Mouse (Mus musculus): ENCODE results near the gene Speg.
A peak's percentile ranks its signal among the peaks of the same experiment; 100 is the strongest.

Speg gene

GRCm38 (mm10) chr1:75365510-75366137, 9.5 kb upstream of the Speg start:
- no peak for DNase-seq (ENCODE audit: low spot score)

- no peak for DNase-seq (ENCODE audit: low spot score)
These were observed 5.6 kb upstream of the Speg start for GRCm38 (mm10) chr1:75369360-75369983.

- DNase-seq (ENCODE audit: low spot score): peak; percentile 37
These were observed 5.0 kb upstream of the Speg start for GRCm38 (mm10) chr1:75369984-75370660.

DNA sequence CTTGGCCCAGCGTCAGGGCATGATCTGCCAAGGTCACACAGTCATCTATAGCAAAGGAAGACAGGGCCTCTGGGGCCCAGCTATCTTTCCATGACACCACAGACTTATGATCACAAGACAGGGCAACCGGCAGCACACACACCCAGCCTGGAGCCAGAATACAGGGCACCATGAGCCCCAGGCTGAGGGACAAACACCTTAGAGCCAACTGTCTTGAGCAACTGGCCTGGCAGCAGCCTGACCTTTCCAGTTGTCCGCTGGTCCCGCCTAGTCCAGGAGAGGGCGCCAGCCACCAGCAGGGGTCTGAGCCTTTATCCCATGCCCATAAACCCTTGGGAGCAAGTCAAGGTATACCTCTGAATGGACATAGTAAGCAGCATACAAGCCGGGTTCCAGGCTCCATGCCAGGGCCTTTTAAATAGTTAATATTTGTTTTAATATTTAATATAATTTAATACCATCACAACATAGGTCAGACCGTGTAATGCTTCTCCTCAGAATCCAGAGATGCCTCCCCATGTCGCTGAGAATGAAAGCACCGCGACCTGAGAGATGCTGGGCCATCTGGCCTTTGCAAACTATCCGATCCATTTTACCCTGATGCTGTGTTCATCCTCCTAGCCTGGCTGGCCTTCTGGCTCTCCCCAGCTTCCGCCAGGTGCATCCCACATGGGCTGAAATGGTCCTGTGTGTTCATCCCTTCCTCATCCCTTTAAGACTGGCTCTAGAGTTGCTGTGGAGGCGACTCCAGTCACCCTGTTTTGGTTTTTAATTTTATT, 3.6 kb upstream of the Speg start:
- DNase-seq (ENCODE audit: low spot score): peak; percentile 24

DNA sequence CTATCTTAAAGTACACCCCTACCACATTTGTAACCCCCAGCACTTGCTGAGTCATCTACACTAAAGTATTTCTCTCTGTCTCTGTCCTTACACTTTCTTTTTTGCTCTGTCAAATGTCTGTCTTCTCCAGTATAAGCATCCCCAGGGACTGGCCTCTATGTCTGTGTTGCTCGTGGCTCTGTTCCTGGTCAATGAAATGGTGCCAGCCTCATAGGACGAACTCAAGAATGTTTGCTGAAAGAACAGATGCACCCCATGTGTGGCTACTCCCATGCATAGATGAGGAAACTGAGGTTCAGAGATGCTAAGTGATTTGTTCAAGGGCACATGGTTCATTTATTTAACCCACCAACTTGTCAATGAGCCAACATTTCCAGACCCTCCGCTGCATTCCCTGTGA, 2.6 kb upstream of the Speg start:
- DNase-seq (ENCODE audit: low spot score): no peak

- DNase-seq (ENCODE audit: low spot score): no peak
These were observed 1.8 kb upstream of the Speg start for GRCm38 (mm10) chr1:75373276-75373675.

DNA sequence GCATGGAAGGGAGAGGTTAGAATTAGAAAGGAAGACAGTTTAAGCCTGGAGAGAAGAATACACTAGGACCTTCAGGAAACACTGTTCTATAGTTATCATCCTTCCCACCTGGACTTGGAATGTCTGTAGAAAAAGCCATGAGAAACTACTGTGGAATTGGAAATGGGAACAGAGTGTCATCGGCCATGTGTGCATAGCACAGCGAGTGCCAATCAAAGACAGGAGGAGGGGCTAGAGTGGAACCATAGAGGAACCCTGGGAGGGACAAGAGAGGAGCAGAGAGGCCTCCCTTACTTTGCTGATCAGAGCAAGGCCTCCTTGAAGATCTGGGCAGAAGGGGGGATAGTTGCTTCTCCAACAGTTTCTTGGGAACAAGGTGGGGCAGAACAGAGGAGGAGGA, 4.1 kb downstream of the Speg start:
- no peak for DNase-seq (ENCODE audit: low spot score)

- DNase-seq (ENCODE audit: low spot score): no peak
These were observed 4.8 kb downstream of the Speg start for GRCm38 (mm10) chr1:75379931-75380330.

- DNase-seq (ENCODE audit: low spot score): no peak
These were observed 5.9 kb downstream of the Speg start for GRCm38 (mm10) chr1:75380951-75381350.

DNA sequence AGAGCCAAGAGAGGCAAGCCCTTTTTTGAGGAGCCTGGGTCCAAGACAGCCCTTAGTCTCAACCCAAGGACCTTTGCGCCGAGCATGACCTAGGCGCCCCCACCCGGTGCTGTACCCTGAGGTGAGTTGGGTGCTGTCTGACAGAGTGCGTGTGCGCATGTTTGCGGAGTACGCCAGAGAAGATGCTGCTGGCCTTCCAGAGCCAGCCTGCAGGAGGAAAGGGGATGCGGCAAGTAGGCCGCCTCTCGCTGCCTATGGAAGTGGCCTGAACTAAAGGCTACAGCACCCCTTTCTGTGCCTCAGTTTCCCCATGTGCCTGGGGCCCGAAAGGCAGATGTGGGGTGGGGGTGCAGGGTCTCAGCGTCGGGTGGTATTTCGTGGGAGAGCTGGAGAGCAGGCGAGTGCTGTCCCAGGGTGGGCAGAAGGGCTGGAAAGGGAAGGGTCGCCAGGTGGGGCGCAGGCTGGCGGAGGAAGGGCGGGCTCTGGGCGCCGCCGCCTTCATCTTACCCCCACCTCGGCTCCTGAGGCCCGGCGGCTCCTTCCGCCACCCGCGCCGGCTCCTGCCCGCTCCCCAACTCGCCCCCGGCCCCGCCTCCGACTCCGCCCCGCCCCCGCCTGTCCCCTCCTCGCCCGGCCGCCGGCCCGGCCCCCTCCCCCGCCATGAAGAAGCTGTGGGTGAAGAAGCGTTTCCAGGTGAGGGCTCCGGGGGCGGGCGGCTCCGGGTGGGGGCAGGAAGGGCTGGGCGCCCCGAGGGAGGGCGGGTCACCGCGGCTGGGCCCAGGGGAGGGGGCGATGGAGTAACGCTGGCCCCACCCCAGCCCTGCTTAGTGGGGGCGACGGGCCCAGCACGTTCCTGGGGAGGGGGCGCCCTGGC, 6.6 kb downstream of the Speg start:
- no peak for DNase-seq (ENCODE audit: low spot score)

DNA sequence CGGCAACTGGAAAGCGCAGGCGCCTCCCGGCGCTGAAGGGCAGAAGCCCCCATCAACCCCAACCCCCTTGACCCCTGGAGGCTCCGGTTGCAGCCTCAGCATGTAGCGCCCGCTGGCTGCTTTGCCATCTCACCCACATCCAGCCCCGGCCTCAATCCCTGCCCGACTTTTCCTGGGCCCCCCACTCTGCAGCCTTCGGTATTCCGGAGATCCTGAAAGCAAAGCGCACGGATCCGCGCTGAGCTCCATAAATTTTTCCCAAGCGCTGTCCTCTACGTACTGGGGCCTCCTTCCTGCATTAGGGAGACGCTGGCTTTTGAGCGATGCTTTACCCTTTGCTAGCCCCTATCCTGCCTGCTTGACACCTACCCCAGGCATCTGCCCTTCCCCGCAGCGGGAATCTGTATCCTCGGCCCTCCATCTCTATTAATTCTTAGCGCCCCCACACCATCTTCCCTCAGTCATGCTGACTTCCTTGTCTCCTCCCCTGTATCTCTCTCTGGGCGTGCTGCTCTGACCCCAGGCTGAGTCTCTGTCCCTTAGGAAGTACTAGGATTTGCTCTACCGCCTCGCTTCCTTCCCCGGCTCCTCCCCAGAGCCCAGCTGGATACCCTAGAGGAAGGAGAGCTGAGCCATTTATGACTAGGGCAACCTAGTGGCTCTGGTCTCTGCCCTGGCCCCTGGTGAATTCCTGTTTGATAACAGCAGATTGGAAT, 7.4 kb downstream of the Speg start:
- no peak for DNase-seq (ENCODE audit: low spot score)

DNA sequence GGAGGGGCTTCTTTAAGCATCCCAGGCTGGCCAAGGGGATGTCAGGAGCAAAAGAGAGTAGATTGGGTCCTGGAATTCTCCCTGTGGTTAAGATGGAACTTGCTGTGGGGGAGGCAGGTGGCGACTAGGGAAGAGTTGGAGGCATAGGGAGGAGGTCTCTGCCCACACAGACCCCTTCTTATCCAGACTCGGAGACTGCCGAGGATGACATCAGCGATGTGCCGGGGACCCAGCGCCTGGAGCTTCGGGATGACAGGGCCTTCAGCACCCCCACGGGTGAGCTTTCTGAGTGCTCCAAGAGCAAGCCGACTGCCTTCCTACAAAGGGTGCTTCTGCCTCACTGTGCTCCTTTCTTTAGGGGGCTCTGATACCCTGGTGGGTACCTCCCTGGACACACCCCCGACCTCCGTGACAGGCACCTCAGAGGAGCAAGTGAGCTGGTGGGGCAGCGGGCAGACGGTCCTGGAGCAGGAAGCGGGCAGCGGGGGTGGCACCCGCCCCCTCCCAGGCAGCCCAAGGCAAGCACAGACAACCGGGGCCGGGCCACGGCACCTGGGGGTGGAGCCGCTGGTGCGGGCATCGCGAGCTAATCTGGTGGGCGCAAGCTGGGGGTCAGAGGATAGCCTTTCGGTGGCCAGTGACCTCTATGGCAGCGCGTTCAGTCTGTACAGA, 9.5 kb downstream of the Speg start:
- no peak for DNase-seq (ENCODE audit: low spot score)

DNA sequence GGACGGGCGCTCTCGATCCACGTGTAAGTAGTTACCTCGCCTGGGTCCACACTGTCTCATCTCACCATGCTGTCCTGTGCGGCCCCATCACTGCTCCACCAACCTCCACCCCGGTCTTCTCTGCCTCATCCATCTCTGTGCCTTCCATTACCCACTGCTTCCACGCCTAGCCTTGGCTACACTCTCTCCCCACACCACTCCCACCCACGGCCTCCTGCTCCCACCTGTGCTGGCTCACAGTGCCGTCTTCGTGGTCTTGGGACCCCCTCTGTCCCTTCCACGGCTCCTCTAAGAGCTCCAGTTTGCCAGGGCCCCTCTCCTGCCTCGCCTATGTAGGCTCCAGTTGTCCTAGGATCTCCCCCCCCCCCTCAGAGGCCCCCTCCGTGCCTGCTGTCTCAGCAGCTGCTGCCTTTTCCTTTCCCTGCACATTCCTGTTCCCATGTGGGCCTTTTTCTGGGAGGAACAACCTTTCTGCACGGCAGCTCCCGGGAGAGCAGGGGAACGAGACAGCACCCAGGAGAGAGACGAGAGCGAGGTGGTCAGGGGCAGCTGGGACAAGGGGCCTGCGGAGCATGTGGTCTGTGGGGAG, 10.1 kb downstream of the Speg start:
- DNase-seq (ENCODE audit: low spot score): no peak

DNA sequence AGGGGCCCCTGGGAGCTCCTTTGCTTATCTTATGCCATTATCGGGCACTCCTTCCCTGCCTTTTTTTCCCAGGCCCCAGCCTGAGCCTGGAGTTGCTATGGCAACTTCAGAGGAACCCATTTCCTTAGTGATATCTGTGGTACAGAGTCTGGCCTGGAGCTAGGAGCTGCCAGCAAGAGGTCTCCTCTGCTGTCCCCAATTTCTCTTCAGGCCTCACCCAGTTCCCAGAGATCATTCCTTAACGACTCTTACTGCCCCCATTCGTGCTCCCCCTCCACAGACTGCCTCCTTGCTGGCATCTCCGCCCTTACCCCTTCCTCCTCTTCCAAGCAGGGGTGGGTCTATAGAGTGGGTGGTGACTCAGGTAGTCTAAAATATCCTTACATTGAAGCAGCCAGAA, 11.1 kb downstream of the Speg start:
- DNase-seq (ENCODE audit: low spot score): no peak

GRCm38 (mm10) chr1:75387469-75387928, 12.4 kb downstream of the Speg start:
- no peak for DNase-seq (ENCODE audit: low spot score)

- DNase-seq (ENCODE audit: low spot score): no peak
These were observed 13.1 kb downstream of the Speg start for GRCm38 (mm10) chr1:75387929-75388897.

DNA sequence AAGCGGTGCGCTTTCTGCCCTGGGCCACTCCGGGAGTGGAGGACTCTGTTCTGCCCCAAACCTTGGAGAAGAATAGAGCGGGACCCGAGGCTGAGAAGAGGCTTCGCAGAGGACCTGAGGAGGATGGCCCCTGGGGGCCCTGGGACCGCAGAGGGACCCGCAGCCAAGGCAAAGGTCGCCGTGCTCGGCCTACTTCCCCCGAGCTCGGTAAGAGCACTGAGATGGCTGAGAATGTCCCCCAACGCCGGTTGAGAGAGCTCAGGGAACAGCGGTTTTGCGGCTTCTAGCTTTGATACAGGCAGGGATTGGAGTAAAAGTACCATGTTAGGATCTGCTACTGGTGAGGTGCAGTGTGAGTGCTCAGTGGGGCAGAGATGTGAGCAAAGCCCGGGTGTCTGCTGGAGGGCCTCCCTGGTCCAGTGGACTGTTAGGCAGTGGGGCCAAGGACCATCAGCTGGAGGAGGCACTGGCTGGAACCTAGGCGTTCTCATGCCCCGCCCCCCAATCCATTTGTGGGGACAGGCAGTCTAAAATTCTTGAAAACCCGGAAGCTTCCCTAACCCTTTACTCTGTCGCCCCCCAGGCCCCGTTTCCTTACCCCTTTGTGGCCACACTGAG, 13.9 kb downstream of the Speg start:
- DNase-seq (ENCODE audit: low spot score): no peak

DNA sequence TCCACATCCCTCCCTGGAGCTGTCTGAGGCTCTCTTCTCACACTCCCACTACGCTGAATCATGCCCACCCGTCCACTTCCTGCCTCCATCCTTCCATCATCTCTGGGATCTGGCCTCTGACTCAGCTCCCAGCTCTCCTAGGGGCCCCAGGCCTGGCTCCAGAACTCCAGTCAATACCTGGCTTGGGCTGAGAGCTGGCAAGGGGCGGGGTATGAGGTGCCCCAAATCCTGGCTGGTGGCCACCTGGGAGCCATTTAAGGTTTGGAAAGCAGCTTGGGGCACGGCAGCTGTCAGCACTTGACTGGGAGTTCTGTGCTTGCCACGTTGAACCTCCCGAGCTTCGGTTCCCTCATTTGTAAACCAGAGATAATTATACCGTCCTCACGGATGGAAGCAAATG, 18.0 kb downstream of the Speg start:
- no peak for DNase-seq (ENCODE audit: low spot score)

Measured in lung, postnatal 25 days (tissue).